Mouse (Mus musculus): ENCODE measurements around the gene Slc7a4.
"Not testable (repeated sequence)": the region's sequence is repeated elsewhere in the genome, so short reads cannot be mapped to it uniquely, and the experiment has no call there.

Slc7a4 gene

DNA sequence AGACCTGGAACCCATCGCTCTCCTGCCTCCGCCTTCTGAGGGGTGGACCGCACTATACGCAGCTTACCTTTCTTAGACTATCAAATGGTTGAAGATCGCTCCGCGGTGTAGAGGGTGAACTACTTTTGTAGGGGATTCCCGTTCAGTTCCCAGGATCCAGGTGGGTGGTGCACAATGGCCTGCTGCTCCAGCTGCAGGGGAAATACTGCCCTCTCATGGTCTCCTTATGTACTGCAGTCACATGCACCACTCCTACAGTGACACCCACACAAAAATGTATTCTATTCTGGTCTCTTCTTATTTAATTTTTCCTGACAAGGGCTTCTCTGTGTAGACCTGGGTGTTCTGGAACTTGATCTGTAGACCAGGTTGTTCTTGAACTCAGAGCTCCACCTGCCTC lies at the start of gene Slc7a4:
TSS of gene Slc7a4 (minus strand) at position 151 of the 400 bp plus-strand sequence.
- DNase-seq (ENCODE audit: low spot score in 2 of 2), result no peak

DNA sequence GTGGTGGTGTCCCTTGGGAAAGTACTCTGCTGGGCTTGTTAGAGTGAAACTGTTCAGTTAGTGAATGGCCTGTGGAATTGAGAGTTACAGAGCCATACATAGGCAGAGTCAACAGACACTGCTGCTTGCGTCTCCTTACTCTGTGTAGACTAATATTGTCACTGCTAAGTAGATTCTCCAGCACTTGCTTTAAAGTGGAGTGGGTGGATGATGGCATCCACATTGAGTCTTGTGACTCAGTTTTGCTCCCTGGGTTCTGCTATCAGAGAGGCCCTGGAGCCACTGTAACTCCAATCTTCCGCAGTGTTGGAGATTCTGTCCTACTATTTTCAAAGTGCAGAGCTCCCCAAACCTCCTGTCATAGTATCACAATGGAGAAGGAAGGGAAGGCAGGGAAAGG lies 49.6 kb upstream of the Slc7a4 start:
- no peak for DNase-seq (ENCODE audit: low spot score in 2 of 2)

DNA sequence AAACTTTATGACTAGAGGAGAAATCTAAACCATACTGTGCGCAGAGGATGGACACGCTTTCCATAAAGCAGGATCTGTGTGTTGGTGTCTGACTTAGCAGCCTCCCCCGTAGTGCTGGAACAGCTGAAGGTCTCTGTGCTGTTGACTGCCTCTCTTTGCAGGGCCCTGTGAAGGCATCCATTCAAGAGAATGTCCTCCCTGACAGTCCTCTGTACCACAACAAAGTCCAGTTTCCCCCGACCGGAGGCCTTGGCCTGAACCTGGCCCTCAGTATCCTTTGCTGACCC lies 43.2 kb upstream of the Slc7a4 start:
- DNase-seq (ENCODE audit: low spot score in 2 of 2), result no peak

DNA sequence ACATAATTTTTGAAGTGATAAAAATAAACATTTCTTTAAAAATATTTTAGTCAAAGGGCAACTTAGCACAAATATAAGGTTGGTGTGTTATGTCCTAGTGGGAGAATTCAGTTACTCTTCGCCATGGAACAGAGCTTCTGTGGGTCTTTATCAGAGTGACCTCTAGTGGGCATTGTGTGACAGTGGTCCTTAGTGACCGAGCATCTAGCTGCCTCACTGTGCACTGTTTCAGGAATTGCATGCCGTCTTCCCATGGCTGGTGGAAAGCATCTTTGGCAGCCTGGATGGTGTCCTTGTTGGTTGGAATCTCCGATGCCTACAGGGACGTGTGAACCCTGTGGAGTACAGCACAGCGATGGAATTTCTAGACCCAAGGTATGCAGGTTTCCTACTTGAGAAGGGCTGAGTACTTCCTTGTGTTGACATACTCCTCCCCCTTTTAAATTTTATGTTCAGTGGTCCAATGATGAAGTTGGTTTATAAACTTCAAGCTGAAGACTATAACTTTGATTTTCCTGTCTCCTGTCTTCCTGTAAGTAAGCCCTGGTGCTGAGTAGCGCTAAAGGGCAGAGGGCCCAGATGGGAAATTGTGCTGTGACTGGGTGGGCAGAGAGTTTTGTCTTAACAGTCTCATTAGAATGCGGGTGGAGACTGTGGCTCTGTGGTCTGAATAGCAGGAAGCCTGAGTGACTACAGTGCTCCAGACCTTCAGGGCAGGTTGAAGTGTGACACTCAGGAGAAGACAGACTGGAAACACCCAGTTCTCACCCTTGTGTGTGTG lies 42.7 kb upstream of the Slc7a4 start:
- no peak for DNase-seq (ENCODE audit: low spot score in 2 of 2)

DNA sequence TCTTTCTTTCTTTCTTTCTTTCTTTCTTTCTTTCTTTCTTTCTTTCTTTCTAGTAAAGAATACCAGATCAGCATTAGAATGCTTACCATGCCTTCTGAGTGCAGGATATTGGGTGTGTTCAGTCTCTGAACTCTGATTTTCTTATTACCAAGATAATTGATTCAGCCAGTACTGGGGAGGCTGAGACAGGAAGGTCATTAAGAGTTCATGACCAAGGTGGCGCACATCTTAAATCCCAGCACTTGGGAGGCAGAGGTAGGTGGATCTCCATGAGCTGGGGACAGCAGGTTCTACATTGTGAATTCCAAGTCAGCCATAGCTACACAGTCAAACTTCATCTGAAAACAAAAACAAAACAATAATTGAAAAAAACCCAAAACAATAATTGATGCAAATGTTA lies 38.9 kb upstream of the Slc7a4 start:
- no peak for DNase-seq (ENCODE audit: low spot score in 2 of 2)

DNA sequence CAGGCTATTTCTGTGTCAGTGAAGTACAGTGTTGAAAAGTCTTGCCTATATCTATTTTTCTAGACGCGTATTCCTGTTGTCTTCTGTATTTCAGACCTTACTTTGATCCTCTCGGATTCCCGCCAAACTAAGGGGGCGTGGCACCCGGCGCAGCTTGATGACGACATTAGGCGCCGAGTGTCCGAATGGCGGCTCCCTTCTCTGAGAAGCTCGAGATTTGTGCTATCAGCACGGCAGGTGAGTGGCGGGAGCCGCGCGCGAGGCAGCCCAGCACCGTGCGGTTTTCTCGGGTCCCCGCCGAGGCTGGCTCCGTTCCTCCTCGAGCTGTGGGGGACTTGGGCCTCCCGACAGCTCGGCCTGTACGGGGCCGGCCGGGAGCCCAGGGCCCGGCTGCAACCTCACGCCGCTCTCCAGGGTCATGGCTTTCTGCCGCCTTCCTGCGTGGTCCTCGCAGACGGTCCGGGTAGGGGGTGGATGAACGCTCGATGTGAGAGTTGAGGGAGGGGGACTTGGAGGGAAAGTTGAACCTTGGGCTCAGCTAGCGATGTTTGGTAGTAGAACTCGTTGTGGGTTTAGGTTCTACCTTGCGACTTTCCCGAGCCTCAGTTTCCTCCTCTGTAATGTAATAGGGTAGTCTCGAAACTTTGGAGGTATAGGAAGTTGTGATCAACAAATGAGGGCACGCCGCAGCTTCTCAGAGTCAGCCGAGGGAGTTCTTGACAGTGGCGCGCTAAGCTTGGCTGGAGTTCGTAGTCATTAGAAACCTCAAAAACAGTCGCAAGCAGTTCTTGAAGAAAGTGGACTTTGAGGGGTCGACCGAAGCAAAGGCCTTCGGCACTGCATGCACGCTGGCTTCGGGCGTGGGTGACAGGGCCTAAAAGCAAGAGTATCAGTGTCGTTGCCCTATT lies 36.4 kb upstream of the Slc7a4 start, which contains the start of gene Smpd4:
TSS of gene Smpd4 (plus strand) at position 157 of the 908 bp plus-strand sequence.
- DNase-seq (ENCODE audit: low spot score in 2 of 2), result peak; percentile 91 to 93

DNA sequence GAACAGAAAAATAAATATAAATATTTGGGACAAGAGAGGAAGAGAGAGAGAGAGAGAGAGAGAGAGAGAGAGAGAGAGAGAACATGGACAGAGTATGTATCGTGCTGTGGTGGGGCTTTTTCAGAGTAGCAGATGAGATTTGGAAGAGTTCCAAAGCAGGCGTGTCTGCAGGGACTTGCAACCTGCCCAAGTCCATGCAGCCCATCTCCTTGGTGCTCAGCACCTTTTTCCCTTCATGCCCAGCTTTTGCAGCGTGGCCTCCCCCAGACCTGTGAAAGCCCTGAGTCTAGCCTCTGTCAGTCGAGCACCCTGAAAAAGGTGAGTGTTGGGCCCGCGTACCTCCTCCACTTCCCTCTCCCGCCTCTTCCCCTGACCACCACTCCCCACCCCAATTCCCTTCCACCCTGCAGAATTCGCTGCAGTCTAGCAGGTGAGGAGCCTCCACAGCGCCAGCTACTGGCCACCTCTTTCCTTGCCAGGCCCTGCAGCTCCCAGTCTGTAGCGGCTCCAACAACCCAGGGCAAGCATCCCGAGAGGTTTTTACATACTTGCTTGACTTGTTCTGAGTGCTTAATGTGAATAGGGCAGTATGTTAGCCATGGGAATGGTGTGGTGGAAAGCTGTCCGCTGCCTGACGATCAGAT lies 35.0 kb upstream of the Slc7a4 start:
- peak in 1 of 2 experiments; percentile 61 for DNase-seq (ENCODE audit: low spot score in 2 of 2)

DNA sequence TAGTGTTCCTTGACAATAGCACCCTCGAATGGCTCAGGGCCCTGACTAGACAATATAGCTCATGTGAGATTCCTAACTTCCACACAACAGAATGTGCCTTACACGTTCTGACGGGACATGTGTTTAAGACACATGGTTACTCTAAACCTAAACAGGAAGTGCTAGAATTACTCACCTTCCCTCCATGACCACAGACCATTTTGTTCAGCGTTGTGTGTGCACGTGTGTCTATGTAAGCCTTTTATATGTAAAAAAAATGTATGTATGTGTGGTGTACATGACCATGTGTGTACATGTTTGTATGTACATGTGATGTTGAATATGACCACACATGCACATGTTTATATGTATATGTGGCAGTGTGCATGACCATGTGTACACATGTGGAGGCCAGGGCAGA lies 33.2 kb upstream of the Slc7a4 start:
- DNase-seq (ENCODE audit: low spot score in 2 of 2), result no peak

DNA sequence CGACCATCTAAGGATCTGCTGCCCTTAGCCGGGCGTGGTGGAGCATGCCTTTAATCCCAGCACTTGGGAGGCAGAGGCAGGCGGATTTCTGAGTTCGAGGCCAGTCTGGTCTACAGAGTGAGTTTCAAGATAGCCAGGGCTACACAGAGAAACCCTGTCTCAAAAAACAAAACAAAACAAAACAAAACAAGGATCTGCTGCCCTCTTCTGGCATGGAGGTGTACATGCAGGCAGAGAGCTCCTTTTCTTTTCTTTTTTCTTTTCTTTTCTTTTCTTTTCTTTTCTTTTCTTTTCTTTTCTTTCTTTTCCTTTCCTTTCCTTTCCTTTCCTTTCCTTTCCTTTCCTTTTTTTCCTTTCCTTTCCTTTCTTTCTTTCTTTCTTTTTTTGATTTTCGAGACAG lies 31.7 kb upstream of the Slc7a4 start:
- not testable (repeated sequence) for DNase-seq (ENCODE audit: low spot score in 2 of 2)

DNA sequence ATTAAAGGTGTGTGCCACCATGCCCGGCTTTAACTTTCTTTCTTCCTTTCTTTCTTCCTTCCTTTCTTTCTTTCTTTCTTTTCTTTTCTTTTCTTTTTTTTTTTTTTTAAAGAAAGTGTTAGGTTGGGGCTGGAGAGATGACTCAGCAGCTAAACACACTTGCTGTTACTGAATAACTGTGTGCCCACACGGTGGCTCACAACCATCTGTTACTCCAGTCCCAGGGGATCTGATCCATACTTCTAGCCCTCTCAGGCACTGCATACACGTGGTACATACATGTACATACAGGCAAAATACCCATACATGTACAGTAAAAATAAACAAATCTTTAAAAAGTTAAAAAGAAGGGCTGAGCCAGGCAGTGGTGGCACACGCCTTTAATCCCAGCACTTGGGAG lies 28.4 kb upstream of the Slc7a4 start:
- no peak for DNase-seq (ENCODE audit: low spot score in 2 of 2)

DNA sequence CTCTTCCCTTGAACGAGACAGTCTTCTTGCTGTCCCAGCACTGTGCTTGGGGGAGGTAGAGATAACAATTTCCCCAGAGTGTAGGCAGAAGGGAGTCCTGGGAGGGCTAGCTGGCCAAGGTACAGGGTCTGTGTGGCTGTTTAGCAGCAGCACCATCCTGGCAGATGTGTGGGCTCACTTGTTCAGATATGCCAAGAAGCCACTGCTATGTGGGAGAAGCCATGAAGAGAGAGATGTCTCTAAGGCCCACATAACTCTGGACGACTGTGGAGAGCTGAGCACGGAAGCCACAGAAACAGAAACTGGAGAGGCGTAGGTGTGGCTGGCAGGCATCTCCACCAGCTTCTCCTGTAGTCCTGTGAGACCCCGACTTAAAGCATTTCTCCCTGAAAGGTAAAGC lies 22.7 kb upstream of the Slc7a4 start:
- DNase-seq (ENCODE audit: low spot score in 2 of 2), result no peak

DNA sequence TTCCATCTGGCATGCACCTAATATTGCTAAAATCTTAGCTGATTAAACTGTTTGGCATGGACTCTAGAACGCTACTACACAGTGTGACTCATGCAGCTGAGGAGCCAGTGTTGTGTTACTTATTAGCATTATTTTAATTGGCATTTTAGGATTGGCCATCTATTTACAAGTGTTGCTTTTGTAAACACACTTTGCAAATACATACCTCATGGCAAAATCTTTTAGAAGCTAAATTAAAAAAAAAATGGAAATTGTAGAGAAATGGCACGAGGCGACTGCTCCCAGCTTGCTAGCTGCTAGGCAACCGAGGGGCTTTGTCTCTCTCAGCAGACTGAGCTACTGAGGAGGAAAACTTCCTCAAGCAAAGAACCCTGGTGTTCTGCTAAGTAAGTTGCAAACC lies 21.9 kb upstream of the Slc7a4 start:
- no peak for DNase-seq (ENCODE audit: low spot score in 2 of 2)

DNA sequence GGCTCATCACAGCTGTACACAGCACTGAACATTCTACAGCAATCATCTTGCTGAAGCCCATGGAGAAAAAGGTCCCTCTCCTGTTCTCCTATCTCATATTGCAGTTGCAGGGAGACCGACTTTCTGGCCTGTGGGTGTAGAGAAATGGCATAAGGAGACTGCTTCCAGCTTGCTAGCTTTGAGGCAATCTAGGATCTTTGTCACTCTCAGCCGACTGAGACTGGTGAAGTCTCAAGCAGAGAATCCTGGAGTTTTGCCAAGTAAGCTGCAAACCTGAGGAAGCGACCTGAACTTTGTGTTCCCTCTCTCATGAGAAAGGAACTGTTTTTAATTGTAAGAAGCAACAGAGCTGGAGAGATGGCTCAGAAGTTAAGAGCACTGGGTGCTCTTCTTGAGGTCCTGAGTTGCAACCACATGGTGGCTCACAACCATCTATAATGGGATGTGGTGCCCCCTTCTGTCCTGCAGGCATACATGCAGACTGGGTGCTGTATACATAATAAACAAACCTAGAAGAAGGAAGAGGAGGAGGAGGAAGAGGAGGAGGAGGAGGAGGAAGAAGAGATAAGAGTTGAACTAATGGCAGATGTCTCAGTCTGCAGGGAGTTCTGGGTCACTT lies 18.0 kb upstream of the Slc7a4 start:
- no peak for DNase-seq (ENCODE audit: low spot score in 2 of 2)

DNA sequence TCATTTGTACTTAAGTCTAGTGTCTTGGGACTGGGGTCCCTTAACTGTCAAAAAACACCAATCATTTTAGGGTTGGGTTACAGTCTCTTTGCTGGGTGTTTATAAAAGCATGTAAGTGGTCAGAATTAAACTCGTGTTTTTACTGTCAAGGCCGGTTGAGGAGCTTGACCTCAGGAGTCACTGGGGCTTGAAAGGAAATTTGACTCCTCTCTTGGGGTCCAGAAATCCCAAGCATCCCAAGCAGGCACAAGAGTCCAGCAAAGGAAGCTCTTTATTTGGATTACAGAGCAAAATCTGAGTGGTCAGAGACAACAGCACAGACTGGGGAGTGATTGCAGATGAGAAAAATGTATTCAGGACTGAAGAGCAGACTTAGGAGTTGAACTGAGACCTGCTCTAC lies 7.7 kb upstream of the Slc7a4 start:
- no peak for DNase-seq (ENCODE audit: low spot score in 2 of 2)

DNA sequence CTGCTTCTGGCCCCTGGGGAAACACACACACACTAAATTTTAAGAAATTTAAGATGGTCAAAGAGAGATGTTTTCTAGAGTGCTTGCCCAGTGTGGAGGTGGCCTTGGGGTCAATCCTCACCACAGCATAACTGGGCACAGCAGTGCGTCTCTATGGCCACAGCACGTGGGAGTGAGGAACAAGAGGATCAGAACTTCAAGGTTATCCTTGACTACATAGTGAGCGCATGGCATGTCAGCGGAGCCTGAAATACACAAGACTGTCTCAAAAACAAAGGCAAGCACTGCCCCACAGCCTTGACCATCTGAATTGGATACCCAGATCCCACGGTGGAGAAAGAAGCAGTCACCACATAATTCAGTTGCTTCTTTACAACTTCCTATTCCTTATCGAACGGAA lies 1.5 kb upstream of the Slc7a4 start:
- no peak for DNase-seq (ENCODE audit: low spot score in 2 of 2)

DNA sequence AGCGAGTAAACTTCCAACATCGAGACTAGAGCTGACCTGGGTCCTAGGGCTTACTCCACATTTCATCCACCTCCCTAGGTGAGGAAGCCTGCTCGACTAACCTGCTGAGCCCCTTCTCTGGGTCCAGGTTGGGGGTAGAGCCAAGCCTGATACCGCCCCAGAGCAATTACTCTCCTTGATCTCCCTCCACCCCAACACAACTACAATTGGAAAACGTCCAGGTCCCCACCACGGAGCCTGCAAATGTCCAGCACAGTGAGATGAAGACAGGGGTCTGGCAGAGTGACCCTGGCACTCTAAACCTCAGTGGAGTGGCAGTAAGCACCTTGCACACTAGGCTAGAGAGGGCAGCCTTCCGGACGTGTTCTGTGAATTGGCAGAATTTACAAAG lies 6.2 kb downstream of the Slc7a4 start:
- DNase-seq (ENCODE audit: low spot score in 2 of 2), result no peak

DNA sequence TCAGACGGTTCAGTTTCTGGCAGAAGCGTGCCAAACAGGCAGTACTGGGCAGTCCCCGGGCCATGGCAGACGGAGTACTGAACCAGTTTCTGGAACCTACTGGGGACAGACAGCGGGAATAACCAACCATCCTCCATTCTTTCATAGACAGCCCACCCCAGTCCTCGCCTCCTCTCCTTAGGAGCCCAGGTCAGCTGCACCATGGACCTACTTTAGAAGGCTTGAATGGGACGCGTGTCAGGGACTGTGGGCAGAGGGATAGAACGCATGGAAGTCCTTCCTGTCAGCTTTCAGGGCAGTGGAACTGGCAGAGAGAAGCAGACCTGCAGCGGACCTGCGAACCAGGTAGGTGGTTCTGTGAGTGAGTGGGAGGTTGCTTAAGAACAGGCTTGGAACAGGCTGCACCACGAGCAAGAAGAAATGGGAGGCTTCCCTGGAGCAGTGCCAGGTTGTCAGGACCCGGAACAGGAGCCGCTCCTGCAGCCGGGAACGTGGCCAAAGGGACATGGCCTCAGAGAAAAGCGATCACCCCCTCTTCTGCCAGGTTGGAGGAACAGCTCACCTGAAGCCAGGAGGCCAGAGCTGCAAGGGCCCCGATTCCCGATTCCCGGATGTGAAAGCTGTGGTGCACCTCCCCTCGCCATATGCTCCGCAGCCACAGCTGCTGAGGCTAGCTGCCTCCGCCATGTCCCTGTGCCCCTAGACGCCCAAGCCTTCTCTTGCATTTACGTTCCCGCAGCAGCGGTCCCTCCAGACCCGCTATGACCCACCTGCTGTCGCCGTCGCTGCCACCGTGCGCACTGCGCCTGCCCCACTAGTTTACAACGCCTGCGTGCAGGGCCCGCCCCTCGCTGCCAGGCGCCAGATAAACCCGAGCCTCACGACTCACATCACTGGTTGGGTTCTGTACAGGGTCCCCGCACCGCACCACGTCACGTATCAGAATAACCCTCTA lies 6.9 kb downstream of the Slc7a4 start:
- peak; percentile 87 to 90 for DNase-seq (ENCODE audit: low spot score in 2 of 2)

DNA sequence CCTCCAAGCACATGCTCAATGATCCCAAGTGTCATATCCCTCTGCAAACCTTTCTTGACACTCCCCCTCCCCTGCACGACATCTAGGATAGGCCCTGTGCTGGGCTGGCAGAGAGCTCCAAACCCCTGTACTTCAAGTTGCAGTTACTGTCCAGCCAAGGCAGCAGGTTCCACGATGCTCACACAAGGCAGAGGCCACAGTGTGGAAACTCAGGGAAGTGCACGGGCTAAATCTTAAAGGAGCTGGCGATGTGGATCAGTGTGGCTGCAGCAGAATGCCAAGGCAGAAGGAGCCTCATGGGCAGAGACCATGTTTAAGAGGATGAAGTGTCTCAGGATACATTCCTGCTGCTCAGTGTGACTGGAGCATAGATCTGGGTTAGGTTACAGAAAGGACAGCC lies 16.8 kb downstream of the Slc7a4 start:
- DNase-seq (ENCODE audit: low spot score in 2 of 2), result no peak

DNA sequence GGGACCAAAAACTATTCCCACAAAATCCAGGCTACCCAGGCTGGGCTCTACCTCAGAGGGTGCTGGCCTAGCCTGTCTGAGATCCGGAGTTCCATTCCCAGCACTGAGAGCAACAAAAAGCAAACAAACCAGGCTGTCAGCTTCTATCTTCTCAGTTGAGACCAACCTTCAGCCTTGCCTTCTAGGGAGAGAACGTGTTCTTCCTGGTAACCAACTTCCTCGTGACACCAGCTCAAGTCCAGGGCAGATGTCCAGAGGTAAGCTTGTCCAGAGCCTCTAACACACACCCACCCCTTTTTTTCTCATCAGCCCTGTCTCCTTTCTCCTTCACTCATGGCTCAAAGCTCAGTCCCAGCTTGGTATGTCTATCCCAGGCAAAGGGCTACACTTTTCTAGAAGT lies 18.2 kb downstream of the Slc7a4 start:
- no peak for DNase-seq (ENCODE audit: low spot score in 2 of 2)

DNA sequence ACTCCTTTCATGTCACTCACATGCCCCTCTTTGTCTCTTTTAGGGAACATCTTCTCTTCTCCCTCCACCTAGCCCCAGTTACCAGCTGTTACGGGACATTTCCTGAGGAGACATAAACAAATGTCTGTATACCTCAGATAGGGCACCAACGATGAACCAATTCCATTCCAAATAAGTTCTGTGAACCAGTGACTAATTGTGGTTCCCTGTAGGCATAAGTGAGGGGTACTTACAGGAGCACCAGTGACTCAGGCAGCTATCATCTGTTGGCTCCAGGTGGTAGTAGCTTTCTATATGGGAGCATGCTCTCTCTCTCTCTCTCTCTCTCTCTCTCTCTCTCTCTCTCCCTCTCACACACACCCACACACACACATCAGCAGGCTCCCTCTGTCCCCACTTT lies 18.8 kb downstream of the Slc7a4 start:
- no peak for DNase-seq (ENCODE audit: low spot score in 2 of 2)

DNA sequence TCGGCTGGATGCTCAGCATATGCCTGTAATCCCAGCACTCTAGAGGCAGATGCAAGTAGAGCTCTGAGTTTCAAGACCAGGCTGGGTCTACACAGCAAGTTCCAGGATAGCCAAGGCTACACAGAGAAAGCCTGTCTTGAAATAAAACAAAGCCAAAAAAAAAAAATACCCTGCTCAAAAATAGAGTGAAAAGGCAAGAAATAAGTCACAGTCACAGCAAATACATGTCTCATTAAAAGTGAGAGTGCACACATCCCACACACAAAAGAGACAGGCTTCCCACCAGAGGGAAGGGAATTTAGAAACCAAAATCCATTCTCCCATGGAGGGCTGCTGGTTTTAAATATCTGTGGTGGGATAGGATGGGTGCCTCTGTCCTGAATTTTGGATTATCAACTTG lies 19.4 kb downstream of the Slc7a4 start:
- DNase-seq (ENCODE audit: low spot score in 2 of 2), result no peak
